Mouse (Mus musculus): ENCODE measurements at regions not wholly inside any gene's neighbourhood (a gene's known extent, or its start where the extent isn't known, plus 50 kb on each side); places are given as distances from the start of the nearest gene placed in this dataset.
A peak's percentile ranks its signal among the peaks of the same experiment; 100 is the strongest.

- H3ac ChIP-seq (ENCODE audit: control insufficient read depth, insufficient read length, low read depth): no peak overlapping the region
- no peaks in the 10 kb centered on the region for H3K27me3 ChIP-seq (ENCODE audit: control insufficient read depth, insufficient read depth, insufficient read length)
- no peaks in the 10 kb centered on the region for H3K79me3 ChIP-seq (ENCODE audit: low read depth)
- TF ChIP-seq USF1 (IDR thresholded peaks at IDR 0.05; ENCODE audit: low read depth): no peak
- TF ChIP-seq MYOD1 (IDR thresholded peaks at IDR 0.05; ENCODE audit: control insufficient read depth, insufficient read length, low read depth): no peak
- no peak for TF ChIP-seq FOSL1 (IDR thresholded peaks at IDR 0.05; ENCODE audit: insufficient read depth, low read length, poor library complexity, severe bottlenecking)
- TF ChIP-seq MAX (IDR thresholded peaks at IDR 0.05): no peak
- no peak for TF ChIP-seq CEBPB (IDR thresholded peaks at IDR 0.05; ENCODE audit: low read depth)
- no peaks in the 10 kb centered on the region for H3K36me3 ChIP-seq (ENCODE audit: control insufficient read depth, insufficient read depth)
- no peaks in the 10 kb centered on the region for H3K79me2 ChIP-seq (ENCODE audit: control insufficient read depth, insufficient read depth)
- no peak overlapping the region for H3K4me3 ChIP-seq (ENCODE audit: insufficient read depth, poor library complexity, severe bottlenecking)
These were observed 181.3 kb upstream of the Bcor start for GRCm38 (mm10) chrX:12341356-12341965.

DNA sequence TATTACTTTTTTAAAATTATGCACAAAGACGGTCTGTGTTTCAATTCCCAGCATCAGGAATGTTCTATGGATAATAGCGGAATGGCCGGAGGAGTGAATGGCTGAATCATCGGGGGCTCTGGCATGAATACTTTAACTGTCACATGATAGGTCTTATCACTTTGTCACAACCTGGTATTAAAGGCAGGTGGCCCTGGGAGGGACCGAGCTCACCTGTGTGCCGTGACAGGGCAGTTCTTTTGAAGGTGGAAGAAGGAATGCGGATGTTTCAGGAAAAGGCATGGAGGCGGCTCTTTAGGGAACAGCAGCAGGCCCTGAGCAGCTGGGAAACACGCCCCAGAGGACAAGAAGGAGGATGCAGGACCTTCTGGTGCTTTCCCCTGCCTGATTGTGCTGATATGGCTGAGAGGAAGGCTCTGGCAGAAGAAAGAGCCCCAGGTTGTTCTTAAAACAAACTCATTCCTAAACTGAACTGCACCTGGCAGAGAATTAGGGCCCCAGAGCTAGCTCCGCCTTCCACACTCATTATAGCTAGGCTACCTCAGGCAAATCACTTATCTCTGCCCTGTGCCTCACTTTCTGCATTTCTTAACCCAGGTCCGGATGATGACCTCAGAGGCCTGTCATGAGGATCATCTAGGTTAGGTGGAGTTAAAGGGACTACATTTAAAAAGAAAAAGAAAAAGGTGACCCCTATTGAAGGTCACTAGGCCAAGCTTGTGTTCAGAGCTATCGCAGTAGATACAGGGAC, 184.8 kb upstream of the Bcor start:
- Histone ChIP-seq H3K4me3 (ENCODE audit: insufficient read depth, poor library complexity, severe bottlenecking) (no peak overlapping the region), H3K79me2 (ENCODE audit: control insufficient read depth, insufficient read depth) (no peaks in the 10 kb centered on the region), H3K36me3 (ENCODE audit: control insufficient read depth, insufficient read depth) (no peaks in the 10 kb centered on the region), H3K27me3 (ENCODE audit: control insufficient read depth, insufficient read depth, insufficient read length) (no peaks in the 10 kb centered on the region), H3K79me3 (ENCODE audit: low read depth) (no peaks in the 10 kb centered on the region), H3ac (ENCODE audit: control insufficient read depth, insufficient read length, low read depth) (no peak overlapping the region)
- TF ChIP-seq MAX (IDR thresholded peaks at IDR 0.05) (no peak), CEBPB (IDR thresholded peaks at IDR 0.05; ENCODE audit: low read depth) (no peak), MYOD1 (IDR thresholded peaks at IDR 0.05; ENCODE audit: control insufficient read depth, insufficient read length, low read depth) (no peak), CTCF (IDR thresholded peaks at IDR 0.05; ENCODE audit: control insufficient read depth, insufficient read depth, insufficient read length) (no peak), MYOG (IDR thresholded peaks at IDR 0.05; ENCODE audit: control insufficient read depth, extremely low read depth, insufficient read length) (no peak), FOSL1 (IDR thresholded peaks at IDR 0.05; ENCODE audit: insufficient read depth, low read length, poor library complexity, severe bottlenecking) (no peak), USF1 (IDR thresholded peaks at IDR 0.05; ENCODE audit: low read depth) (no peak)

DNA sequence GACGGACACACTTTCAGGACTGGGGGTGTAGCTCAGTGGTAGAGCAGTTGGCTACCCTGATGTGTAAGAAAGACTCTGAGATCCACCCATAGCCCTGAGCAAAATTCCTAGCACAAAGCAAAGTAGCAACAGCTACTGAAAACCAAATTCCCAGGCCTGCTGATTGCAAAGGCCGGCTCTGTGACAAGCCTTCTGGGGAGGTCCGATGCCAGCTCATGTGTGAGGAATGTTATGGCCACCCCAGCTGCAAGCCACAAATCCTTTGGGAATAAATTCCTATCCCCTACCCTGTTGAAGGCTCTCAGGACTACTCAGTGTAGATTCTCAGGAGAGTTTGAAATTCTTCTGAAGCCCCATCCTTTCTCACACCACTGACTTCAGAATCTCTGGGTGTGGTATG, 186.7 kb upstream of the Bcor start:
- Histone ChIP-seq H3K36me3 (ENCODE audit: control insufficient read depth, insufficient read depth) (no peaks in the 10 kb centered on the region), H3K79me3 (ENCODE audit: low read depth) (no peaks in the 10 kb centered on the region), H3K4me3 (ENCODE audit: insufficient read depth, poor library complexity, severe bottlenecking) (no peak overlapping the region), H3ac (ENCODE audit: control insufficient read depth, insufficient read length, low read depth) (no peak overlapping the region), H3K79me2 (ENCODE audit: control insufficient read depth, insufficient read depth) (no peaks in the 10 kb centered on the region), H3K27me3 (ENCODE audit: control insufficient read depth, insufficient read depth, insufficient read length) (no peaks in the 10 kb centered on the region)
- peak; percentile 5 for TF ChIP-seq MYOD1 (IDR thresholded peaks at IDR 0.05; ENCODE audit: control insufficient read depth, insufficient read length, low read depth)
- TF ChIP-seq FOSL1 (IDR thresholded peaks at IDR 0.05; ENCODE audit: insufficient read depth, low read length, poor library complexity, severe bottlenecking): peak; percentile 26
- no peak for TF ChIP-seq CTCF (IDR thresholded peaks at IDR 0.05; ENCODE audit: control insufficient read depth, insufficient read depth, insufficient read length)
- TF ChIP-seq CEBPB (IDR thresholded peaks at IDR 0.05; ENCODE audit: low read depth): no peak
- TF ChIP-seq MAX (IDR thresholded peaks at IDR 0.05): peak; percentile 21
- TF ChIP-seq USF1 (IDR thresholded peaks at IDR 0.05; ENCODE audit: low read depth): no peak
- no peak for TF ChIP-seq MYOG (IDR thresholded peaks at IDR 0.05; ENCODE audit: control insufficient read depth, extremely low read depth, insufficient read length)

- Histone ChIP-seq H3K4me3 (ENCODE audit: insufficient read depth, poor library complexity, severe bottlenecking) (no peak overlapping the region), H3K79me2 (ENCODE audit: control insufficient read depth, insufficient read depth) (no peaks in the 10 kb centered on the region), H3K36me3 (ENCODE audit: control insufficient read depth, insufficient read depth) (no peaks in the 10 kb centered on the region), H3K79me3 (ENCODE audit: low read depth) (no peaks in the 10 kb centered on the region), H3ac (ENCODE audit: control insufficient read depth, insufficient read length, low read depth) (no peak overlapping the region), H3K27me3 (ENCODE audit: control insufficient read depth, insufficient read depth, insufficient read length) (no peaks in the 10 kb centered on the region)
- TF ChIP-seq MYOG (IDR thresholded peaks at IDR 0.05; ENCODE audit: control insufficient read depth, extremely low read depth, insufficient read length) (no peak), CEBPB (IDR thresholded peaks at IDR 0.05; ENCODE audit: low read depth) (no peak), MAX (IDR thresholded peaks at IDR 0.05) (no peak), USF1 (IDR thresholded peaks at IDR 0.05; ENCODE audit: low read depth) (no peak), MYOD1 (IDR thresholded peaks at IDR 0.05; ENCODE audit: control insufficient read depth, insufficient read length, low read depth) (no peak), CTCF (IDR thresholded peaks at IDR 0.05; ENCODE audit: control insufficient read depth, insufficient read depth, insufficient read length) (no peak), FOSL1 (IDR thresholded peaks at IDR 0.05; ENCODE audit: insufficient read depth, low read length, poor library complexity, severe bottlenecking) (no peak)
These were observed 188.0 kb upstream of the Bcor start for GRCm38 (mm10) chrX:12348117-12348516.

GRCm38 (mm10) chrX:12354875-12355274, 194.7 kb upstream of the Bcor start:
- no peaks in the 10 kb centered on the region for H3K79me3 ChIP-seq (ENCODE audit: low read depth)
- H3K36me3 ChIP-seq (ENCODE audit: control insufficient read depth, insufficient read depth): no peaks in the 10 kb centered on the region
- H3ac ChIP-seq (ENCODE audit: control insufficient read depth, insufficient read length, low read depth): no peak overlapping the region
- no peak for TF ChIP-seq CTCF (IDR thresholded peaks at IDR 0.05; ENCODE audit: control insufficient read depth, insufficient read depth, insufficient read length)
- TF ChIP-seq MYOG (IDR thresholded peaks at IDR 0.05; ENCODE audit: control insufficient read depth, extremely low read depth, insufficient read length): no peak
- no peak for TF ChIP-seq FOSL1 (IDR thresholded peaks at IDR 0.05; ENCODE audit: insufficient read depth, low read length, poor library complexity, severe bottlenecking)
- no peak for TF ChIP-seq MAX (IDR thresholded peaks at IDR 0.05)
- TF ChIP-seq CEBPB (IDR thresholded peaks at IDR 0.05; ENCODE audit: low read depth): no peak
- no peak for TF ChIP-seq MYOD1 (IDR thresholded peaks at IDR 0.05; ENCODE audit: control insufficient read depth, insufficient read length, low read depth)
- TF ChIP-seq USF1 (IDR thresholded peaks at IDR 0.05; ENCODE audit: low read depth): no peak
- no peak overlapping the region for H3K4me3 ChIP-seq (ENCODE audit: insufficient read depth, poor library complexity, severe bottlenecking)
- H3K79me2 ChIP-seq (ENCODE audit: control insufficient read depth, insufficient read depth): no peaks in the 10 kb centered on the region
- no peaks in the 10 kb centered on the region for H3K27me3 ChIP-seq (ENCODE audit: control insufficient read depth, insufficient read depth, insufficient read length)

Data from C2C12 (cell line).